Mouse (Mus musculus) C2C12 (cell line): ENCODE results near the gene Rwdd2b.

ENCODE experiments used
- CTCF ChIP-seq: IDR thresholded peaks from one replicate; pipeline ENCODE4 v1.5.1; 2011; ENCODE audit not compliant: control insufficient read depth, insufficient read depth, insufficient read length
- MAX ChIP-seq: IDR thresholded peaks from one replicate; pipeline ENCODE4 v1.6.1; 2011; ENCODE audit warnings: mild to moderate bottlenecking, control low read depth
- USF1 ChIP-seq: IDR thresholded peaks from one replicate; pipeline ENCODE4 v1.6.1; 2011; ENCODE audit warnings: low read depth, mild to moderate bottlenecking, control low read depth, moderate library complexity

DNA sequence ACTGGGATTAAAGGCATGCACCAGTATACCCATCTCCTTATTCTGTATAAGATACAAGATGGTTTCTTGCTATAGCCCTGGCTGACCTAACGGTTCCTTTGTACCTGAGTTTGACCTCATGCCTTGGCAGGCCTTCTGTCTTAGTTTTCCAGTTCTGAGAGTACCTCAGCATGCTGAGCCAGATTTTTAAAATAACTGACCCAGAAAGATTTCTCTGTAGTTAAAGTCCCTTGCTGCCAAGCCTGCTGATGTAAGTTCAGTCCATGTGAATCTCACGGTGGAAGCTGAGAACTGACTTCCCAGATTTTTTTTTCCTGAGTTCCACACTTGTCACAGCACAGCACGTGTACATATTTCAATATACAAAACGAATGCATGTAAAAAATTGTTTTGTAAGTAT is 30.2 kb upstream of the Rwdd2b start:
- no peak for TF ChIP-seq CTCF
- TF ChIP-seq MAX, result no peak
- no peak for TF ChIP-seq USF1
